Mouse (Mus musculus) heart, embryonic 11.5 days (tissue): ENCODE data around the gene Ppp4r1. TPM values are rescaled to one million over a fixed set of nuclear protein-coding genes. Genes with fewer than 3 reads are reported as not detected.

Experiments
- ATAC-seq: fragments of 200-750 bp; cut with Nextera tagmentation; replicated peaks from 2 replicates; pipeline ENCODE4 v1.8.0; 2017; ENCODE audit warnings: moderate library complexity; ENCODE audit not compliant: insufficient number of reproducible peaks, low FRiP score, low TSS enrichment
- H3K27ac ChIP-seq: fragments of 300-500 bp; sonication (generic); 2 replicates; pipeline ENCODE4 v1.5.1; 2014; ENCODE audit warnings: mild to moderate bottlenecking, low read depth, low read length
- H3K27me3 ChIP-seq: fragments of 300-500 bp; sonication (generic); 2 replicates; pipeline ENCODE4 v1.6.1; 2014; ENCODE audit warnings: mild to moderate bottlenecking, low read length, mixed read lengths; ENCODE audit not compliant: control insufficient read depth, insufficient read depth
- H3K36me3 ChIP-seq: fragments of 300-500 bp; sonication (generic); 2 replicates; pipeline ENCODE4 v1.6.1; 2014; ENCODE audit warnings: mild to moderate bottlenecking, low read length, moderate library complexity, mixed read lengths; ENCODE audit not compliant: control insufficient read depth, insufficient read depth
- H3K4me1 ChIP-seq: fragments of 300-500 bp; sonication (generic); 2 replicates; pipeline ENCODE4 v1.6.1; 2014; ENCODE audit warnings: low read length; ENCODE audit not compliant: control insufficient read depth, insufficient read depth
- H3K4me2 ChIP-seq: fragments of 300-500 bp; sonication (generic); 2 replicates; pipeline ENCODE4 v1.6.1; 2014; ENCODE audit warnings: mild to moderate bottlenecking, moderate library complexity
- H3K4me3 ChIP-seq: fragments of 300-500 bp; sonication (generic); 2 replicates; pipeline ENCODE4 v1.5.1; 2014; ENCODE audit warnings: low read depth, low read length
- H3K9ac ChIP-seq: fragments of 300-500 bp; sonication (generic); 2 replicates; pipeline ENCODE4 v1.6.1; 2014; ENCODE audit warnings: mild to moderate bottlenecking, low read depth, low read length, moderate library complexity
- H3K9me3 ChIP-seq: fragments of 300-500 bp; sonication (generic); replicated peaks from 2 replicates; pipeline ENCODE4 v1.6.1; 2016; ENCODE audit warnings: low read length; ENCODE audit not compliant: control insufficient read depth
- WGBS: fragments of 180-500 bp; shearing (Covaris S2); extraction: QIAGEN DNeasy Blood & Tissue Kit; methylation state at CpG from one replicate; pipeline ENCODE4 v1.1.7; 2014; ENCODE audit not compliant: insufficient replicate concordance; 5-methylcytosine and 5-hydroxymethylcytosine counted together
- polyA plus RNA-seq: library from polyadenylated mRNA; unstranded; fragments of >200 nt; fragmentation: Nextera tagmentation; extraction: Ambion mirVana; gene quantifications from 2 replicates; pipeline ENCODE4 v1.2.1, GENCODE M21; 2014

Gene Ppp4r1
- polyA plus RNA-seq, 1 experiment from 2014 or later: 31.4 TPM

- H3K36me3 ChIP-seq: 0 out of 2 replicates have a peak, but pooled peaks cover 2% of the 10 kb centered on the region
- no peak for ATAC-seq
- 91% methylated on average over 2 of the region's 2 CpGs for WGBS
- H3K27me3 ChIP-seq: no peaks in the 10 kb centered on the region
- H3K27ac ChIP-seq: no peak overlapping the region
- H3K4me3 ChIP-seq: no peak overlapping the region
- no peaks in the 10 kb centered on the region for H3K9me3 ChIP-seq
- H3K4me2 ChIP-seq: no peak overlapping the region
- no peak overlapping the region for H3K9ac ChIP-seq
- H3K4me1 ChIP-seq: peaks cover 6% of the 10 kb centered on the region; the same call in 1 of the 2 replicates
Observed at GRCm38 (mm10) chr17:65791161-65791560, 8.8 kb downstream of the Ppp4r1 start.

GRCm38 (mm10) chr17:65793307-65793930 is 11.0 kb downstream of the Ppp4r1 start:
- Histone ChIP-seq H3K4me2 (no peak overlapping the region), H3K27me3 (no peaks in the 10 kb centered on the region), H3K27ac (no peak overlapping the region), H3K9ac (no peak overlapping the region), H3K36me3 (no peaks in the 10 kb centered on the region), H3K9me3 (no peaks in the 10 kb centered on the region), H3K4me3 (no peak overlapping the region), H3K4me1 (no peaks in the 10 kb centered on the region)
- 90% methylated on average over 12 of the region's 12 CpGs for WGBS
- no peak for ATAC-seq

DNA sequence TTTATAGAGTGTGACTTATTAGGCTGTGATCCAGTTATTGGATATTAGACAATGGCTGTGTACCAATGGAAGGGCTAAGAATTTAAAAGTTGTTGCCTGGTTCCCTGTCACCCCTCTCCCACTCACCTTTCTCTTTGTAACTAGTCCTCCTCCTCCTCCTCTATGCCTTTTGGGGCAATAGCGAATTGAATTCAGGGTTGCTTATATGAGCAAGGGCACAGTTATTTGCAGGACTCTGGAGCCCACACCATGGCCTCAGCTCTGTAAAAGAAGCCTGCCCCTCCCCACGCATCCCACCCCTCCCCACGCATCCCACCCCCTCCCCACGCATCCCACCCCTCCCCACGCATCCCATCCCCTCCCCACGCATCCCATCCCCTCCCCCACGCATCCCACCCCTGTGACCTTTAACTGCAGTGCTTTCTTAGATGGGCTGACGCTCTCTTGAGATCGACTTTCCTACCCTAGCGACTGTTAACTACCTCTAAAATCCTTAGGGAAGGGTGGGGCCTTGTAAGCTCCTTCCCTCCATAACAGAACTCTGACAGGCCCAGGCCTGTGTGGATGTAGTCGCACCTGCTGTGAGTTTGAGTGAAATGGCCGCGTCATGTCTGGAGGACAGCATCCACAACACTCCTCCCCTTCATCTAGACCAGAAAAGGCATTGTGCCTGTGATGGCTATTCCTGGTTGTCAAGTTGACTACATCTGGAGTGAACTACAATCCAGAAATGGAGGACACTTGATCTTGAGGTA is 11.9 kb downstream of the Ppp4r1 start:
- H3K9ac ChIP-seq: no peak overlapping the region
- no peaks in the 10 kb centered on the region for H3K27me3 ChIP-seq
- WGBS: 82% methylated on average over 13 of the region's 13 CpGs
- no peak overlapping the region for H3K4me3 ChIP-seq
- no peaks in the 10 kb centered on the region for H3K9me3 ChIP-seq
- H3K4me1 ChIP-seq: peaks cover 2% of the 10 kb centered on the region
- ATAC-seq: no peak
- H3K4me2 ChIP-seq: no peak overlapping the region
- no peak overlapping the region for H3K27ac ChIP-seq
- no peaks in the 10 kb centered on the region for H3K36me3 ChIP-seq

DNA sequence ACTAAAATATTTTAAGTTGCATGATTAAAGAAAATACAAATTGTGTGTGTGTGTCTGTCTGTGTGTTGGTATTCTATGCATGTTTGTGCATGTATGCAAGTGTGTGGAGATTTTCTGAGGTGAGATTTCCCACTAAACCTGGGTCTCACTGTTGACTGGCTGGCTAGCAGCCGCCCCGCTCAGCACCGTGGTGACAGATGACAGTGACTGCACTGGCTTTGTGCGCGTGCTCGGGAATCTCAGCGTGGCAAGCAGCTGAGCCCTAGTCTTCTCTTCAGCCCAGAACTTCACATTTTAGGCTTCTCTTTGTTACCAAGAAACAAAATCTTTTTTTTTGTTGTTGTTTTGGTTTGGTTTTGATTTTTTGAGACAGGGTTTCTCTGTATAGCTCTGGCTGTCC is 13.7 kb downstream of the Ppp4r1 start:
- Histone ChIP-seq H3K9me3 (no peaks in the 10 kb centered on the region), H3K27ac (no peak overlapping the region), H3K4me1 (peaks cover 6% of the 10 kb centered on the region), H3K27me3 (no peaks in the 10 kb centered on the region), H3K4me3 (no peak overlapping the region), H3K9ac (no peak overlapping the region), H3K36me3 (no peaks in the 10 kb centered on the region), H3K4me2 (no peak overlapping the region)
- no peak for ATAC-seq
- WGBS: 70% methylated on average over 7 of the region's 7 CpGs

GRCm38 (mm10) chr17:65798446-65798845 is 16.1 kb downstream of the Ppp4r1 start:
- Histone ChIP-seq H3K4me2 (no peak overlapping the region), H3K27me3 (no peaks in the 10 kb centered on the region), H3K36me3 (no peaks in the 10 kb centered on the region), H3K4me3 (no peak overlapping the region), H3K4me1 (peaks cover 11% of the 10 kb centered on the region), H3K9me3 (no peaks in the 10 kb centered on the region), H3K9ac (no peak overlapping the region), H3K27ac (no peak overlapping the region)
- WGBS: 61% methylated on average over 4 of the region's 4 CpGs
- no peak for ATAC-seq

DNA sequence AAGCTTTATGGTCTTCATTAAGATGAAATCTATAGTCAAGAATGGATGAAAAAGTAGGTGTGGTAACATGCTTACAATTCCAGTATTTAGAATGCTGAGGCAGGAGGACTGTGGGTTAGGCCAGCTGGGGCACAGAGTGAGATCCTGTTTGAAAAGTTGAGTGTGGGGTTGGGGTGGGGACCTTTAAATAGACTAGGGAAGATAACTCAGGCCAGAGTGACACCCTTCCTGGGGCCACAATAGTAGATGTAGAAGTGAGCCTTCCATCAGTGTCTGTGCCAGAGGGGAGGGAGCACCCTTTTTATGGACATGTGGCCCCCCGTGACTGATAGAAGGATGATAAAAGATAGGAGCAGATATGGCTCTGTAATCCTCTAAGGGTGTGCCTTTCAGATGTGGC is 17.0 kb downstream of the Ppp4r1 start:
- H3K9ac ChIP-seq: no peak overlapping the region
- H3K4me1 ChIP-seq: peaks cover 11% of the 10 kb centered on the region
- no peak overlapping the region for H3K27ac ChIP-seq
- no peaks in the 10 kb centered on the region for H3K27me3 ChIP-seq
- 50% methylated on average over 1 of the region's 1 CpGs for WGBS
- H3K4me3 ChIP-seq: no peak overlapping the region
- H3K9me3 ChIP-seq: no peaks in the 10 kb centered on the region
- ATAC-seq: no peak
- no peaks in the 10 kb centered on the region for H3K36me3 ChIP-seq
- H3K4me2 ChIP-seq: peak overlapping the region; percentile 8; the same call in 1 of the 2 replicates

DNA sequence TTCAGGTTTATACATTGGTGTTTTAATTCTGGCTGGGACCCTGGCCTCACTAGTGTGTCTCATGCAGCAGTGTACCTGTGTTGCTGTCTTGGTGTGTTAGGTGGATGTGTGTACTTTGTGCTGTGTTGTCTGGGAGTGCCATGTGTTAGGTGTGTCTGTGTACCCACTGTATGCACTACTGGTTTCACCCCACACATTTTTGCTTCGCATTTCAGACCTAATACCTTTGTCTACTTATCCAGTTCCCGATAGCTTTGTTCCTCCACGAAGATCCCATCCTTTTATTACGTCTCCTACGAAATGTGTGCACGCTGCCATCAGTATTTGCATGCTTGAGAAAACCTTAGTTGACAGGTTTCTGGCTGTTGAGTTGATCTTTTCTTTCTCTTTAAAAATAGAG is 18.1 kb downstream of the Ppp4r1 start:
- Histone ChIP-seq H3K4me3 (no peak overlapping the region), H3K4me2 (no peak overlapping the region), H3K9me3 (no peaks in the 10 kb centered on the region), H3K9ac (no peak overlapping the region), H3K27ac (no peak overlapping the region), H3K36me3 (peaks cover 3% of the 10 kb centered on the region; the same call in 1 of the 2 replicates), H3K27me3 (no peaks in the 10 kb centered on the region), H3K4me1 (peaks cover 11% of the 10 kb centered on the region)
- 94% methylated on average over 6 of the region's 6 CpGs for WGBS
- no peak for ATAC-seq

GRCm38 (mm10) chr17:65802026-65802425 is 19.7 kb downstream of the Ppp4r1 start:
- Histone ChIP-seq H3K9me3 (no peaks in the 10 kb centered on the region), H3K4me2 (no peak overlapping the region), H3K27ac (no peak overlapping the region), H3K4me3 (no peak overlapping the region), H3K4me1 (peaks cover 11% of the 10 kb centered on the region), H3K27me3 (no peaks in the 10 kb centered on the region), H3K9ac (no peak overlapping the region), H3K36me3 (peaks cover 3% of the 10 kb centered on the region)
- ATAC-seq: no peak
- 67% methylated on average over 4 of the region's 4 CpGs for WGBS
